Mouse (Mus musculus) hindbrain, postnatal 0 days (tissue): ENCODE measurements at regions not wholly inside any gene's neighbourhood (a gene's known extent, or its start where the extent isn't known, plus 50 kb on each side); places are given as distances from the start of the nearest gene placed in this dataset.

Experiments used
- ATAC-seq: fragments of 200-750 bp; cut with Nextera tagmentation; 2 replicates; pipeline ENCODE4 v1.8.0; 2017; ENCODE audit warnings: mild to moderate bottlenecking, moderate TSS enrichment, moderate library complexity
- DNase-seq: peaks from one replicate; pipeline ENCODE4 v3.0.0-alpha.2; 2015; ENCODE audit warnings: low spot score
- H3K27ac ChIP-seq: fragments of 300-500 bp; sonication (generic); 2 replicates; pipeline ENCODE4 v1.5.1; 2014; ENCODE audit warnings: mild to moderate bottlenecking
- H3K27me3 ChIP-seq: fragments of 300-500 bp; sonication (generic); 2 replicates; pipeline ENCODE4 v1.6.1; 2014; ENCODE audit warnings: low read length, mixed read lengths; ENCODE audit not compliant: insufficient read depth
- H3K36me3 ChIP-seq: fragments of 300-500 bp; sonication (generic); 2 replicates; pipeline ENCODE4 v1.6.1; 2014; ENCODE audit warnings: low read length, mixed read lengths; ENCODE audit not compliant: insufficient read depth
- H3K4me1 ChIP-seq: fragments of 300-500 bp; sonication (generic); 2 replicates; pipeline ENCODE4 v1.6.1; 2014; ENCODE audit warnings: antibody characterized with exemption, low read length, mixed read lengths; ENCODE audit not compliant: insufficient read depth
- H3K4me2 ChIP-seq: fragments of 300-500 bp; sonication (generic); 2 replicates; pipeline ENCODE4 v1.6.1; 2014; ENCODE audit warnings: low read depth, mild to moderate bottlenecking, low read length, moderate library complexity, mixed read lengths
- H3K4me3 ChIP-seq: fragments of 300-500 bp; sonication (generic); 2 replicates; pipeline ENCODE4 v1.5.1; 2014; ENCODE audit warnings: low read length
- H3K9ac ChIP-seq: fragments of 300-500 bp; sonication (generic); replicated peaks from 2 replicates; pipeline ENCODE4 v1.6.1; 2014; ENCODE audit warnings: mild to moderate bottlenecking, low read length, moderate library complexity, mixed read lengths
- H3K9me3 ChIP-seq: fragments of 300-500 bp; sonication (generic); 2 replicates; pipeline ENCODE4 v1.6.1; 2016; ENCODE audit warnings: low read length, mixed read lengths
- CTCF ChIP-seq: IDR thresholded peaks from 2 replicates; pipeline ENCODE4 v1.5.1; 2016; ENCODE audit warnings: antibody characterized with exemption, control low read depth, low read depth
- WGBS: fragments of 180-500 bp; shearing (Covaris S2); extraction: QIAGEN DNeasy Blood & Tissue Kit; methylation state at CpG from one replicate; pipeline ENCODE4 v1.1.7; 2014; 5-methylcytosine and 5-hydroxymethylcytosine counted together

DNA sequence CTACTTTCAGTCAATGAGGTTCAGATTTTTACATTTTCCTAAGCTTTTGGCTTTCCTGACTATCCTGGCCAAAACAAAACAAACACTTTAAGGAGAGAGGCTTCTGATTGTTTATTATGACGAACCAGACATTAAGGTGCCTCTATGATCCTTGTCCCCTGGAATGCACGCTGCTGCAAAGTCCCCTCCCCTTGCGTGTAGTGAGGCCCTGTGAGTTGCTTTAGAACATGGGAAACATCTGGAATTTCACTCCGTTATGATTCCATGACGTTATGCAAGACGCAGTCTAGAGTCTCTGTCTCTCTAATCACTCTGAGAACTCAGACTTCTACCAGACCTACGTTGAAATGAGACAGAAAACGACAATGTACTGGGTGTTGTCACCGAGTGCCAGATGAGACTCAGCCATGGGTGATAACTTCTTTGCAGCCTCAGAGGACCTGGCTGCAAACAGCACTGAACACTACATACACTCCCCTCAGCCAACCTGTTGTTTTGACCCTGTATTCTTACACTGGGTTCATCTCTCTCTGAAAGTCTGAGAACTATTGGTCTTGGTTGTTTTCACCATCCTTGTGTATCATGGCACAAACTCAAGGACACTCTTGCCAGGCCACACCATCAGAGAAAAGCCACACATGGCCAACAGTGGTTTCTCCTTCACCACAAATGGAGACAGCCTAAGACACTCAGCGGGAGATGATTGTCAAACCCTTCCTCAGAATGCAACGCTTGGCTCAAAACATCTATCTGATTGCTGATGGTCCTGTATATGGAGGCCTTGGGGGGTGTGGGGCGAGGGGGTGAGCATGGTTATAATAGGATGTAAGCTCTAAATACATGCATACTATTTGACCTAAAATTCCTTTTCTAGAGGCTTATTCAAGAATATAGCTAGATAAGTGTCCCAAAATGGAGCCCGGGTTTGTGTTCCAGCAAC is 236.5 kb upstream of the Klf3 start:
- no peaks in the 10 kb centered on the region for H3K36me3 ChIP-seq
- H3K27me3 ChIP-seq: no peaks in the 10 kb centered on the region
- ATAC-seq (no peak), DNase-seq (no peak)
- no peak overlapping the region for H3K4me3 ChIP-seq
- H3K27ac ChIP-seq: no peak overlapping the region
- WGBS: 90% methylated on average over 13 of the region's 13 CpGs
- H3K4me1 ChIP-seq: no peaks in the 10 kb centered on the region
- H3K9me3 ChIP-seq: no peaks in the 10 kb centered on the region
- no peak overlapping the region for H3K9ac ChIP-seq
- TF ChIP-seq CTCF: no peak
- H3K4me2 ChIP-seq: no peak overlapping the region

DNA sequence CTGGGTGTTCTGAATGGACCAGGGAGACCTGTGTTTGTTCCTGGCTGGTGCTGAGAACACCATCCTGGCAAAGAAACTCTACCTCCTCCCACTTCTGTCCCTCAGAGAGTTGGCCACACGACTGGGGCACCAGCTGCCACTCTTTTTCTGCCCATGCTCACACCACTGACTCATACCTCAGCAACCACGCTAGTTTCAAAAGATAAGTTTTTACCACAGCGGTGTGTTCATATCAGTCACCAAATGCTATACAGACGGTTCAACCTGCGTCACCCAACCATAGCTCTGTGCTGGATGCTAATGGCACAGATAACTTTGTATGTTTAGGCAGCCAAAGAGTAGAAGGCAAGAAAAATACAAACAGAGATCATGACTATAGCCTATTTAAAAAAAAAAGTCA is 235.4 kb upstream of the Klf3 start:
- H3K4me2 ChIP-seq: no peak overlapping the region
- WGBS: 88% methylated on average over 5 of the region's 5 CpGs
- ATAC-seq: no peak
- H3K9me3 ChIP-seq: no peaks in the 10 kb centered on the region
- TF ChIP-seq CTCF: no peak
- no peaks in the 10 kb centered on the region for H3K36me3 ChIP-seq
- H3K4me1 ChIP-seq: no peaks in the 10 kb centered on the region
- DNase-seq: no peak
- H3K4me3 ChIP-seq: no peak overlapping the region
- H3K9ac ChIP-seq: no peak overlapping the region
- no peak overlapping the region for H3K27ac ChIP-seq
- no peaks in the 10 kb centered on the region for H3K27me3 ChIP-seq

- TF ChIP-seq CTCF: no peak
- no peak overlapping the region for H3K4me2 ChIP-seq
- WGBS: 94% methylated on average over 3 of the region's 3 CpGs
- no peak overlapping the region for H3K4me3 ChIP-seq
- no peak overlapping the region for H3K9ac ChIP-seq
- no peaks in the 10 kb centered on the region for H3K4me1 ChIP-seq
- H3K36me3 ChIP-seq: no peaks in the 10 kb centered on the region
- no peaks in the 10 kb centered on the region for H3K27me3 ChIP-seq
- no peak for DNase-seq
- H3K27ac ChIP-seq: no peak overlapping the region
- ATAC-seq: no peak
- H3K9me3 ChIP-seq: no peaks in the 10 kb centered on the region
These were observed 234.9 kb upstream of the Klf3 start for GRCm38 (mm10) chr5:64568294-64568693.

GRCm38 (mm10) chr5:64574386-64574785 is 228.8 kb upstream of the Klf3 start:
- Histone ChIP-seq H3K4me2 (no peak overlapping the region), H3K4me3 (no peak overlapping the region), H3K4me1 (peaks cover under 1% of the 10 kb centered on the region), H3K36me3 (no peaks in the 10 kb centered on the region), H3K27me3 (no peaks in the 10 kb centered on the region), H3K9me3 (no peaks in the 10 kb centered on the region), H3K9ac (no peak overlapping the region), H3K27ac (no peak overlapping the region)
- TF ChIP-seq CTCF: no peak
- DNase-seq (no peak), ATAC-seq (no peak)
- 88% methylated on average over 10 of the region's 10 CpGs for WGBS

DNA sequence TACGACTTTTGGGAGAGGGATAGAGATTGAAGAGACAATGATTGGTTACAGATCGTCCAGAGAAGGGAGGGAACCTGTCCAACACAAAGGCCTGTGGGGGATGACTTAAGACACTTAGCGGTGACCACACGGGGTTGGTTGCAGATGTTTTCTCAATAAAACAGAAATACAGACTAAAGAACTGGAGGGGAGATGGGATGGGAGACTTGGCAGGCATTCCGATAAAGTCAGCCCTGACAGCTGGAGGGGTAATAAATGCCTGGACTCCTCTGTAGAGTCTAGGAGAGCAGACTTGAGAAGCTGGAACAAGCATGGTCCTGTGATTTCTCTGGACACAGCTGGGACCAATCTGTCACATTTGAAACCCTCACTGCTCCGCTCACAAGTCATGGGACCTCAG is 227.3 kb upstream of the Klf3 start:
- DNase-seq: no peak
- WGBS: 81% methylated on average over 6 of the region's 6 CpGs
- no peak overlapping the region for H3K9ac ChIP-seq
- H3K4me2 ChIP-seq: no peak overlapping the region
- H3K36me3 ChIP-seq: no peaks in the 10 kb centered on the region
- no peak for ATAC-seq
- no peak overlapping the region for H3K27ac ChIP-seq
- H3K27me3 ChIP-seq: no peaks in the 10 kb centered on the region
- H3K4me3 ChIP-seq: no peak overlapping the region
- H3K4me1 ChIP-seq: peaks cover 7% of the 10 kb centered on the region
- H3K9me3 ChIP-seq: no peaks in the 10 kb centered on the region
- TF ChIP-seq CTCF: no peak

- ATAC-seq: no peak
- no peak overlapping the region for H3K4me2 ChIP-seq
- H3K27ac ChIP-seq: no peak overlapping the region
- TF ChIP-seq CTCF: no peak
- 82% methylated on average over 19 of the region's 19 CpGs for WGBS
- DNase-seq: no peak
- no peaks in the 10 kb centered on the region for H3K36me3 ChIP-seq
- no peak overlapping the region for H3K4me3 ChIP-seq
- no peaks in the 10 kb centered on the region for H3K9me3 ChIP-seq
- no peak overlapping the region for H3K9ac ChIP-seq
- no peaks in the 10 kb centered on the region for H3K27me3 ChIP-seq
- H3K4me1 ChIP-seq: peaks cover 7% of the 10 kb centered on the region
These were observed 226.5 kb upstream of the Klf3 start for GRCm38 (mm10) chr5:64576426-64577262.
